Mouse (Mus musculus): Measurements from ENCODE around the gene Vezf1. TPM values are rescaled to one million over a fixed set of nuclear protein-coding genes. Genes with fewer than 3 reads are reported as not detected.

Gene Vezf1
- 18.1 and 30.4 TPM in 2 replicates for polyA plus RNA-seq (2012; rRNA removed; ENCODE audit: low replicate concordance)

GRCm38 (mm10) chr11:88067586-88068410, at the start of gene Vezf1:
Gene Vezf1, plus strand, starts transcription at chr11:88068279.

GRCm38 (mm10) chr11:88046944-88047794, 20.9 kb upstream of the Vezf1 start, which contains the start of gene Srsf1:
Gene Srsf1, plus strand, starts transcription at chr11:88047373.

GRCm38 (mm10) chr11:88098021-88098729, 30.1 kb downstream of the Vezf1 start, which contains the start of gene Cuedc1:
Gene Cuedc1, plus strand, starts transcription at chr11:88098058.

Other genes starting within 250 kb of the Vezf1 start
- gene Lpo, start 240.0 kb upstream of the Vezf1 start, polyA plus RNA-seq (2012; rRNA removed; ENCODE audit: low replicate concordance): 0.04 and 0.27 TPM in 2 replicates
- gene Mks1, start 215.1 kb upstream of the Vezf1 start, polyA plus RNA-seq (2012; rRNA removed; ENCODE audit: low replicate concordance): 12.7 and 22.3 TPM in 2 replicates
- 0.36 TPM in 1 of 2 replicates, not detected in the other for gene Epx, start 192.7 kb upstream of the Vezf1 start, polyA plus RNA-seq (2012; rRNA removed; ENCODE audit: low replicate concordance)
- not detected in 2 replicates for gene Olfr462, start 176.0 kb upstream of the Vezf1 start, polyA plus RNA-seq (2012; rRNA removed; ENCODE audit: low replicate concordance)
- not detected in 2 replicates for gene Olfr463, start 170.9 kb upstream of the Vezf1 start, polyA plus RNA-seq (2012; rRNA removed; ENCODE audit: low replicate concordance)
- gene Olfr464, start 147.3 kb upstream of the Vezf1 start, polyA plus RNA-seq (2012; rRNA removed; ENCODE audit: low replicate concordance): not detected in 2 replicates
- 99.5 and 124 TPM in 2 replicates for gene Dynll2, start 80.7 kb upstream of the Vezf1 start, polyA plus RNA-seq (2012; rRNA removed; ENCODE audit: low replicate concordance)
- 76.9 and 142 TPM in 2 replicates for gene Srsf1, start 20.9 kb upstream of the Vezf1 start, polyA plus RNA-seq (2012; rRNA removed; ENCODE audit: low replicate concordance)
- gene Cuedc1, start 29.8 kb downstream of the Vezf1 start, polyA plus RNA-seq (2012; rRNA removed; ENCODE audit: low replicate concordance): 46.1 and 52.8 TPM in 2 replicates
- gene Mrps23, start 136.1 kb downstream of the Vezf1 start, polyA plus RNA-seq (2012; rRNA removed; ENCODE audit: low replicate concordance): 50.6 and 56.6 TPM in 2 replicates
- not detected in 2 replicates for gene Ccdc182, start 225.8 kb downstream of the Vezf1 start, polyA plus RNA-seq (2012; rRNA removed; ENCODE audit: low replicate concordance)